Mouse (Mus musculus): Measurements from ENCODE around the gene 1700016D06Rik. TPM values are rescaled to one million over a fixed set of nuclear protein-coding genes. Genes with fewer than 3 reads are reported as not detected.

Gene 1700016D06Rik
- polyA plus RNA-seq, 2 experiments, result not detected

- Histone ChIP-seq H3K4me1 (replicated peaks; ENCODE audit: control insufficient read depth in 2 of 2, insufficient read depth in 2 of 2, low read length in 1 of 2) (no peaks in the 10 kb centered on the region), H3K27me3 (ENCODE audit: control insufficient read depth, insufficient read depth, low read length) (no peaks in the 10 kb centered on the region), H3K27ac (no peak overlapping the region), H3K9me3 (ENCODE audit: control insufficient read depth, low read length) (no peaks in the 10 kb centered on the region), H3K36me3 (replicated peaks; ENCODE audit: control insufficient read depth, insufficient read depth, low read depth) (no peaks in the 10 kb centered on the region), H3K4me3 (ENCODE audit: insufficient read depth in 1 of 2, low read depth in 2 of 2, low read length in 2 of 2) (no peak overlapping the region), H3K9ac (replicated peaks) (no peak overlapping the region), H3K4me2 (ENCODE audit: low read depth) (no peak overlapping the region)
- 47% methylated on average over 3 of the region's 3 CpGs for WGBS (ENCODE audit: insufficient replicate concordance)
- DNase-seq (ENCODE audit: low read depth in 3 of 3, low spot score in 3 of 3) (no peak), ATAC-seq (ENCODE audit: insufficient read depth) (no peak)
- TF ChIP-seq EP300 (IDR thresholded peaks at IDR 0.05; ENCODE audit: low read depth) (no peak), CTCF (IDR thresholded peaks at IDR 0.05; ENCODE audit: low read depth) (no peak)
Observed at GRCm38 (mm10) chr8:11661969-11662368, 38.9 kb downstream of the 1700016D06Rik start.

GRCm38 (mm10) chr8:11650021-11650420 is 50.8 kb downstream of the 1700016D06Rik start:
- no peak overlapping the region for H3K27ac ChIP-seq
- TF ChIP-seq CTCF (IDR thresholded peaks at IDR 0.05; ENCODE audit: low read depth) (no peak), EP300 (IDR thresholded peaks at IDR 0.05; ENCODE audit: low read depth) (no peak)
- no peak for DNase-seq (ENCODE audit: low read depth in 3 of 3, low spot score in 3 of 3)
- no peak overlapping the region for H3K4me3 ChIP-seq (ENCODE audit: insufficient read depth in 1 of 2, low read depth in 2 of 2, low read length in 2 of 2)
- 57% methylated on average over 5 of the region's 5 CpGs for WGBS (ENCODE audit: insufficient replicate concordance)
- no peak for ATAC-seq (ENCODE audit: insufficient read depth)
- no peak overlapping the region for H3K9ac ChIP-seq (replicated peaks)
- no peaks in the 10 kb centered on the region for H3K36me3 ChIP-seq (replicated peaks; ENCODE audit: control insufficient read depth, insufficient read depth, low read depth)
- no peak overlapping the region for H3K4me2 ChIP-seq (ENCODE audit: low read depth)
- no peaks in the 10 kb centered on the region for H3K4me1 ChIP-seq (replicated peaks; ENCODE audit: control insufficient read depth in 2 of 2, insufficient read depth in 2 of 2, low read length in 1 of 2)
- H3K9me3 ChIP-seq (ENCODE audit: control insufficient read depth, low read length), result no peaks in the 10 kb centered on the region
- no peaks in the 10 kb centered on the region for H3K27me3 ChIP-seq (ENCODE audit: control insufficient read depth, insufficient read depth, low read length)

- WGBS (ENCODE audit: insufficient replicate concordance), result 66% methylated on average over 2 of the region's 2 CpGs
- Histone ChIP-seq H3K9ac (replicated peaks) (no peak overlapping the region), H3K4me3 (ENCODE audit: insufficient read depth in 1 of 2, low read depth in 2 of 2, low read length in 2 of 2) (no peak overlapping the region), H3K4me1 (replicated peaks; ENCODE audit: control insufficient read depth in 2 of 2, insufficient read depth in 2 of 2, low read length in 1 of 2) (no peaks in the 10 kb centered on the region), H3K9me3 (ENCODE audit: control insufficient read depth, low read length) (no peaks in the 10 kb centered on the region), H3K36me3 (replicated peaks; ENCODE audit: control insufficient read depth, insufficient read depth, low read depth) (no peaks in the 10 kb centered on the region), H3K27ac (no peak overlapping the region), H3K4me2 (ENCODE audit: low read depth) (no peak overlapping the region), H3K27me3 (ENCODE audit: control insufficient read depth, insufficient read depth, low read length) (no peaks in the 10 kb centered on the region)
- DNase-seq (ENCODE audit: low read depth in 3 of 3, low spot score in 3 of 3) (no peak), ATAC-seq (ENCODE audit: insufficient read depth) (no peak)
- no peak for TF ChIP-seq CTCF (IDR thresholded peaks at IDR 0.05; ENCODE audit: low read depth)
- no peak for TF ChIP-seq EP300 (IDR thresholded peaks at IDR 0.05; ENCODE audit: low read depth)
Observed at GRCm38 (mm10) chr8:11643123-11643522, 57.7 kb downstream of the 1700016D06Rik start.

- TF ChIP-seq CTCF (IDR thresholded peaks at IDR 0.05; ENCODE audit: low read depth), result no peak
- TF ChIP-seq EP300 (IDR thresholded peaks at IDR 0.05; ENCODE audit: low read depth), result no peak
- WGBS (ENCODE audit: insufficient replicate concordance), result 66% methylated on average over 2 of the region's 2 CpGs
- no peaks in the 10 kb centered on the region for H3K27me3 ChIP-seq (ENCODE audit: control insufficient read depth, insufficient read depth, low read length)
- peaks cover 5 to 6% of the 10 kb centered on the region in 2 experiments for H3K4me1 ChIP-seq (replicated peaks; ENCODE audit: control insufficient read depth in 2 of 2, insufficient read depth in 2 of 2, low read length in 1 of 2)
- DNase-seq (ENCODE audit: low read depth in 3 of 3, low spot score in 3 of 3) (no peak), ATAC-seq (ENCODE audit: insufficient read depth) (no peak)
- H3K36me3 ChIP-seq (replicated peaks; ENCODE audit: control insufficient read depth, insufficient read depth, low read depth), result no peaks in the 10 kb centered on the region
- no peak overlapping the region for H3K9ac ChIP-seq (replicated peaks)
- no peak overlapping the region for H3K4me3 ChIP-seq (ENCODE audit: insufficient read depth in 1 of 2, low read depth in 2 of 2, low read length in 2 of 2)
- H3K4me2 ChIP-seq (ENCODE audit: low read depth), result no peak overlapping the region
- H3K9me3 ChIP-seq (ENCODE audit: control insufficient read depth, low read length), result no peaks in the 10 kb centered on the region
- H3K27ac ChIP-seq, result no peak overlapping the region
Observed at GRCm38 (mm10) chr8:11640606-11641005, 60.3 kb downstream of the 1700016D06Rik start.

GRCm38 (mm10) chr8:11637531-11637930 is 63.3 kb downstream of the 1700016D06Rik start:
- Histone ChIP-seq H3K27ac (no peak overlapping the region), H3K9ac (replicated peaks) (no peak overlapping the region), H3K9me3 (ENCODE audit: control insufficient read depth, low read length) (no peaks in the 10 kb centered on the region), H3K36me3 (replicated peaks; ENCODE audit: control insufficient read depth, insufficient read depth, low read depth) (peaks cover 2% of the 10 kb centered on the region; the same call in 1 of the 2 replicates), H3K4me3 (ENCODE audit: insufficient read depth in 1 of 2, low read depth in 2 of 2, low read length in 2 of 2) (no peak overlapping the region), H3K4me2 (ENCODE audit: low read depth) (no peak overlapping the region), H3K27me3 (ENCODE audit: control insufficient read depth, insufficient read depth, low read length) (no peaks in the 10 kb centered on the region), H3K4me1 (replicated peaks; ENCODE audit: control insufficient read depth in 2 of 2, insufficient read depth in 2 of 2, low read length in 1 of 2) (peaks cover 13 to 17% of the 10 kb centered on the region in 2 experiments)
- ATAC-seq (ENCODE audit: insufficient read depth) (no peak), DNase-seq (ENCODE audit: low read depth in 3 of 3, low spot score in 3 of 3) (no peak)
- WGBS (ENCODE audit: insufficient replicate concordance), result 84% methylated on average over 7 of the region's 7 CpGs
- TF ChIP-seq CTCF (IDR thresholded peaks at IDR 0.05; ENCODE audit: low read depth) (no peak), EP300 (IDR thresholded peaks at IDR 0.05; ENCODE audit: low read depth) (no peak)
